Mouse (Mus musculus) midbrain, embryonic 14.5 days (tissue): ENCODE data around the gene Gjb4. TPM values are rescaled to one million over a fixed set of nuclear protein-coding genes. Genes with fewer than 3 reads are reported as not detected.

Experiments
- ATAC-seq: fragments of 200-750 bp; cut with Nextera tagmentation; 2 replicates; pipeline ENCODE4 v1.8.0; 2017; ENCODE audit warnings: moderate number of reproducible peaks, moderate library complexity; ENCODE audit not compliant: low FRiP score, low TSS enrichment
- DNase-seq: peaks from one replicate; pipeline ENCODE4 v3.0.0-alpha.2; 2015
- H3K27ac ChIP-seq: fragments of 300-500 bp; sonication (generic); replicated peaks from 2 replicates; pipeline ENCODE4 v1.5.1; 2014; ENCODE audit warnings: mild to moderate bottlenecking, low read depth, low read length, moderate library complexity
- H3K27me3 ChIP-seq: fragments of 300-500 bp; sonication (generic); 2 replicates; pipeline ENCODE4 v1.6.1; 2014; ENCODE audit warnings: low read length, control low read depth, mixed read lengths; ENCODE audit not compliant: control insufficient read depth, insufficient read depth
- H3K36me3 ChIP-seq: fragments of 300-500 bp; sonication (generic); 2 replicates; pipeline ENCODE4 v1.6.1; 2014; ENCODE audit warnings: low read length, control low read depth; ENCODE audit not compliant: control insufficient read depth, insufficient read depth
- H3K4me1 ChIP-seq: fragments of 300-500 bp; sonication (generic); 2 replicates; pipeline ENCODE4 v1.6.1; 2014; ENCODE audit warnings: mild to moderate bottlenecking, antibody characterized with exemption, low read length, control low read depth; ENCODE audit not compliant: control insufficient read depth, insufficient read depth
- H3K4me2 ChIP-seq: fragments of 300-500 bp; sonication (generic); 2 replicates; pipeline ENCODE4 v1.6.1; 2014; ENCODE audit warnings: mild to moderate bottlenecking, low read length, moderate library complexity
- H3K4me3 ChIP-seq: fragments of 300-500 bp; sonication (generic); replicated peaks from 2 replicates; pipeline ENCODE4 v1.5.1; 2014; ENCODE audit warnings: low read depth, low read length
- H3K9ac ChIP-seq: fragments of 300-500 bp; sonication (generic); replicated peaks from 2 replicates; pipeline ENCODE4 v1.6.1; 2014; ENCODE audit warnings: mild to moderate bottlenecking, low read length, moderate library complexity
- H3K9me3 ChIP-seq: fragments of 300-500 bp; sonication (generic); 2 replicates; pipeline ENCODE4 v1.6.1; 2016; ENCODE audit warnings: low read length, control low read depth, mixed read lengths; ENCODE audit not compliant: control insufficient read depth
- WGBS: fragments of 180-500 bp; shearing (Covaris S2); extraction: QIAGEN DNeasy Blood & Tissue Kit; methylation state at CpG from one replicate; pipeline ENCODE4 v1.1.7; 2014; 5-methylcytosine and 5-hydroxymethylcytosine counted together
- polyA plus RNA-seq: library from polyadenylated mRNA; unstranded; fragments of >200 nt; fragmentation: Nextera tagmentation; extraction: Ambion mirVana; gene quantifications from 2 replicates; pipeline ENCODE4 v1.2.1, GENCODE M21; 2014

Gene Gjb4
- polyA plus RNA-seq, 1 experiment from 2014 or later = not detected

DNA sequence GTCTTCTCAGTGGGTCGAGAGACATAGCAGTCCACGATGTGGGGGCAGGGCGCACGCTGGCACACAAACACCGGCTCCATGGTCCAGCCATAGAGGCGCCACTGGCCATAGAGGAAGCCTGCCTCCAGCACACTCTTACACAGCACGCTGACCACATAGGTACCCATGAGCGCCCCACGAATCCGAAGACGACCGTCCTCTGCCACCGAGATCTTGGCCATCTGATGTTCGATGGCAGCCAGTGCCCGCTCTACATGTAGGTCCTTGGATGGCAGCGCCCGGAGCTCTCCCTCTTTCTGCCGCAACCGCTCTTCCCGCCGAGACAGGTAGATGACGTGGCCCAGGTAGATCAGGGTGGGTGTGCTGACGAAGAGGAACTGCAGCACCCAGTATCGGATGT is 41.5 kb downstream of the Gjb4 start:
- Histone ChIP-seq H3K36me3 (no peaks in the 10 kb centered on the region), H3K4me2 (0 out of 2 replicates have a peak overlapping the region, but pooled peaks have one; percentile 2), H3K4me1 (peaks cover 13% of the 10 kb centered on the region), H3K9me3 (no peaks in the 10 kb centered on the region), H3K4me3 (no peak overlapping the region), H3K27ac (no peak overlapping the region), H3K9ac (no peak overlapping the region), H3K27me3 (no peaks in the 10 kb centered on the region)
- no peak for ATAC-seq
- DNase-seq = no peak
- 65% methylated on average over 24 of the region's 24 CpGs for WGBS

DNA sequence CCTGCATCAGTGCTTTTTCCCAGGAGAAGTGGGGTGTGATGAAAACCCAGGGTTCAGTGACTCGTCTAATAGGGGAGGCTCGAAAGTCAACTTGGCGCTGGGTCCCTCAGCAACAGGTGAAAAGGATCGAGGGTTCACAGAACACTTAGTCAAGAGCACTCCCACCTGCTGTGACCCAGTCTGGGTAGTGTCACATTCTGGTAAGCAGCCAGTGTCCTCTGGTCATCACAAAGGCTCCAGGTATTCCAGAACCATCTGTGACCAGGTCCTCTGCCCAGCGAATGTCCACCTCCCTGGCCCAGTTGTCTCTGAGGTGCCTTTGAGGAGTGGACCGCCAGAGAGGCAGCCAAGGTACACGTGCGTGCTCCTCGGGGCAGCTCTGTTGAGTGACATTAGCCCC is 42.3 kb downstream of the Gjb4 start:
- Histone ChIP-seq H3K36me3 (no peaks in the 10 kb centered on the region), H3K4me2 (no peak overlapping the region), H3K4me3 (no peak overlapping the region), H3K27ac (no peak overlapping the region), H3K9me3 (no peaks in the 10 kb centered on the region), H3K4me1 (peaks cover 13% of the 10 kb centered on the region), H3K27me3 (no peaks in the 10 kb centered on the region), H3K9ac (no peak overlapping the region)
- no peak for DNase-seq
- ATAC-seq = no peak
- WGBS = 59% methylated on average over 9 of the region's 9 CpGs

DNA sequence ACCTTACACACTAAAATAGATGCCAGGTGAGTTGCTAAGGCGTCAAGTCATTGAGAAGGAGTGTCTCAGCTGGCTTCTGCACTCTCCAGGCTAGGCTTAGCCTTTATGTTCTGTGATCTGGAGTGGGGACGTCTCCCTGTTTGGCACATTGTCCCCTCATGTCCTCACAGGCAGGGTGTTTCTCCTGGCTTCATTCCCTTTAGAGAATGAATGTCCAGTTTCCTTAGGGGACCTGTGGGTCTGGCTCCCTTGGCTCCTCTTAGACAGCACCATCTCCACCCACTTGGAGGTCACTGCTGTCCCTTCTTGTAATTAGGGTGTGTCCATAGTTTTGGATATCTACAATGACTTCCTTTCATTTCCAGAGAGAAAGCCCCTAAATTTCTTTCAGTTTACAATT is 47.0 kb downstream of the Gjb4 start:
- ATAC-seq = no peak
- no peak overlapping the region for H3K4me3 ChIP-seq
- H3K4me2 ChIP-seq = no peak overlapping the region
- H3K27me3 ChIP-seq = no peaks in the 10 kb centered on the region
- no peak for DNase-seq
- H3K4me1 ChIP-seq = no peaks in the 10 kb centered on the region
- H3K9ac ChIP-seq = no peak overlapping the region
- H3K9me3 ChIP-seq = no peaks in the 10 kb centered on the region
- 61% methylated on average over 2 of the region's 2 CpGs for WGBS
- H3K36me3 ChIP-seq = no peaks in the 10 kb centered on the region
- no peak overlapping the region for H3K27ac ChIP-seq

DNA sequence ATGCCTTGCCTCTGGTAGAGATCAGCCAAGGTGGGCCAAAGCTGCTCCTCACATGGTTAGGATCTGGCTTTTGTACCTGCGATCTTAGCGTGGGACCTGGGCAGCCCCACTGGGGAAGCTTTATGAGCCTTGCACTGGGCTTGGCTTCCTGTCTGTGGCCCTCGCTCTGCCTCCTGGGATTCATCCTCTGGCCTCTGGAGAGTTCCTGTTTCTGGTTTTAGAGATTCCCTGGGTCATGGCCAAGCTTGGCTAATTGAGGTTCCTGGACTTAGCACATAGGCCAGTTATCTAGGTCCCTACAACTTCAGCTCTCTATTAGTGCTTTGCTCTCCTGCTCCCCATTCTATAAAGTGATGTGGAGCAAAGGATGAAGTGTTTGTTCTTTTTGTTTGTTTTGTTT is 50.1 kb downstream of the Gjb4 start:
- DNase-seq = no peak
- Histone ChIP-seq H3K36me3 (no peaks in the 10 kb centered on the region), H3K4me1 (no peaks in the 10 kb centered on the region), H3K27ac (no peak overlapping the region), H3K27me3 (no peaks in the 10 kb centered on the region), H3K9ac (no peak overlapping the region), H3K9me3 (no peaks in the 10 kb centered on the region), H3K4me3 (no peak overlapping the region), H3K4me2 (no peak overlapping the region)
- WGBS = 84% methylated on average over 3 of the region's 3 CpGs
- ATAC-seq = no peak

Other genes with a start within 250 kb of the Gjb4 start
- 15.7 and 17.6 TPM in 2 replicates for gene Tmem35b, start 230.4 kb downstream of the Gjb4 start, polyA plus RNA-seq
- 22.3 and 25.5 TPM in 2 replicates for gene Dlgap3, start 184.9 kb downstream of the Gjb4 start, polyA plus RNA-seq
- gene Smim12, start 110.3 kb downstream of the Gjb4 start, polyA plus RNA-seq = 43.0 and 52.2 TPM in 2 replicates
- 15.7 and 24.4 TPM in 2 replicates for gene Gja4, start 40.0 kb downstream of the Gjb4 start, polyA plus RNA-seq
- 0.18 and 0.38 TPM in 2 replicates for gene Gjb3, start 23.2 kb downstream of the Gjb4 start, polyA plus RNA-seq
- gene Gjb5, start 4.1 kb upstream of the Gjb4 start, polyA plus RNA-seq = not detected in 2 replicates